Mouse (Mus musculus) T-helper 17 cell (primary cell): ENCODE results near the gene Slc44a3.

Experiments
- in situ Hi-C, 2 experiments: fragments of 300-600 bp; cut with MboI, MseI; formaldehyde crosslinking; loops; 1 replicate in 1 of 2; 2 replicates in 1 of 2; pipeline ENCODE4 v1.15.1; 2025; ENCODE audit warnings: high pct_unique_total_duplicates in 2 of 2

The Slc44a3 gene

DNA sequence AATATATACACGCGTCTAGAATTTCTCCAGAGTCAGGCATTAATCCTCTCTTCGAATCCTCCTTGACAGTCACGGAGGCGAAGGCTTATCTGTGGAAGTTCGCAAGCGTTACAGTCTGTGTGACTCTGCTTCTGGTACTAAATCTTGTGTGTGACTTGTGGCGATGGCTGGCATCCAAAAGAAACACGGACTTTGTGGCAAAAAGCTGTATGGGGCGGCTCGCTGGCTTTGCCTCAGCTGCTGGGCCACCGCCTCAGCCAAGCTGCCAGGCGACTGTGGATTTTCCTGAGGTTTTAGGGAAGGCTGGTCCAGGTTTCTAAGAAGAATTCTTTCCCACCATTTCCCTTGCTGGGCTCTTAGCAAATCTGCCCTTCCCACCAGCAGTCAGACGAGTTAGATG, 21.1 kb upstream of the Slc44a3 start:
- in situ Hi-C loops: loop anchor here (5.0 kb wide), 1 partner anchor 174 kb away; no protein-coding TSS in a partner anchor

DNA sequence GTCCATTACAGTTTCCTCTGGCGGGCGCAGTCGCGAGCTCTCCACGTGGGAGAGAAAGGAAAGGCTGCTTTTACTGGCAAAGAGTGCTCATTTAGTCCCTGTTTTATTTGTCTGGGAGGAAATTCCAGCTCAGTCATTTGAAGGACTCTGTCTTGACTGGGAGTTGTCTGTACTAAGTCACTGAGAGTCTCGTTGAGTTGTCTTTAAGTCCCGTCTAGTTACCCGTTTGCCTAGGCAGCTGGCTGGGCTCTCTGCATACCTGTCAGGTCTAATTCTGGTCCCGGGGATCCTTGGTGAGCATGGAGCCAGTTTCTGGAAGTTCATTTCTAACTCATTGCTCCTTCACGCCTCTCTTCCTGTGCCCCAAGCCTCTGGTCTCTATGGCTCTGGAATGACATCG, 20.5 kb upstream of the Slc44a3 start:
- in situ Hi-C loops: loop anchor here (5.0 kb wide), 1 partner anchor 175 kb away; no protein-coding TSS in a partner anchor

DNA sequence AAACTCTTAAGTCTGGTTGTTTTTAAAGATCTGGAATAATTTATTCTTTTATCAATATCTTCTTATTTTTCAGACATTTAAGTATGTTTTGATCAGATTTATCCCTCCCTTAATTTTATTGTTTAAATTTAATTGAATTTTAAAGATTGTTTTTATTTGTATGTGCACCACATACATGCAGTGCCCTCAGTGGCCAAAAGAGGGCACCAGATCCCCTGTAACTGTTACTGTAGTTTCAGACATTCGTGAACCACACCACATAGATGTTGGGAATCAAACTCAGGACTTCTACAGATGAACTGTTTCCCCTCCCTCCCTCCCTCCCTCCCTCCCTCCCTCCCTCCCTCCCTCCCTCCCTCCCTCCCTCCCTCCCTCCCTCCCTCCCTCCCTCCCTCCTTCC, 18.2 kb upstream of the Slc44a3 start:
- in situ Hi-C loops: loop anchor here (5.0 kb wide), 1 partner anchor 177 kb away; no protein-coding TSS in a partner anchor

DNA sequence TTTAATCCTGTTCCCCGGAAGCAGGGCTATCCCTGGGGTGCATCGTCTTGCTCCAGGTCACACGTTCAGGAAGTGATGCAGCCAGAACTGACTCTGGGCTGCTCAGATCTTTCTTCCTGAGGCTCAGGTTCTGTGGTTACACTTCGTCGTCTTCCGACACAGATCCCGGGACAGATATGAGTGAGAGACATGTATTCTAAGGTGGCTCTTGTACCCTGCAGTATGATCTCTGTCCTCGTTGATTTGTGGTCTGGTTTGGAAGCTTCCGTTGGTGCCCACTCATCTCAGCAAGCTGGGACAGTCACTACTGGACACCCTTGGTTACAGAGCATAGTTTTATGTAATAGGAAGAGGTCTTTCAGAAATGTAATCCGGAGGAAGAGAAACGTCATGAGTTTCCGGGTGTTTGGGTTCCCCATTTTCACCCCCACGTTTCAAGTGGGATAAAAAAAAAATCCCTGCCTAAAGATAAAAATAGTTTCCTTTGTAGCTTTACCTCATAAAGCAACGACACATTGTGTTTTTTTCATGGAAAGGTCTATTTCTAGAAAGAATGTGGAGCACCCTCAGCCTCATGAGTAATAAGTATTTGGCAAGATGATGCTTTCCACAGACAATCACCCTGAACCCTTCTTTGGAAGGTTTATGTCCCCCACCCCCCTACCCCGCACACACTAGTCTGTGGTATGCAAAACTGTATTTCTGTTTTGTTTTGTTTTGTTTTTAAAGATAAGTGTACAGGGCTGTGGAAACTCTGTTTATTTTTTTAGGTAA, 15.8 kb upstream of the Slc44a3 start:
- in situ Hi-C loops: loop anchor here in 1 of 2 experiments (25.0 kb wide), 1 partner anchor 564 kb away; no protein-coding TSS in a partner anchor

DNA sequence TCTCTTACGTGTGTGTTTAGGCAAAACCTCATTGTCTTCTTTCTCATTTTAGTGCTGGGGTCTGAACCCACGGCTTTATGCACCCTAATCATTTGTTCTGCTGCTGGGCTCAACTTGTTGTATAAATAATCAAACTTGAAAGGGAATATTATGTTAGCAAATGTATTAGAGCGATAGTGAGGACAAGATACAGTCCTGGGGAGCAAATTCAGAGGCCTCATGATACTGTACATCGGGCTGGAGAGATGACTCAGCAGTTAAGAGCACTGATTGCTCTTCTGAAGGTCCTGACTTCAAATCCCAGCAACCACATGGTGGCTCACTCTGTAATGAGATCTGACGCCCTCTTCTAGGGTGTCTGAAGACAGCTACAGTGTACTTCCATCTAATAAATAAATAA, 8.4 kb upstream of the Slc44a3 start:
- in situ Hi-C loops: loop anchor here in 1 of 2 experiments (25.0 kb wide), 1 partner anchor 572 kb away; no protein-coding TSS in a partner anchor

DNA sequence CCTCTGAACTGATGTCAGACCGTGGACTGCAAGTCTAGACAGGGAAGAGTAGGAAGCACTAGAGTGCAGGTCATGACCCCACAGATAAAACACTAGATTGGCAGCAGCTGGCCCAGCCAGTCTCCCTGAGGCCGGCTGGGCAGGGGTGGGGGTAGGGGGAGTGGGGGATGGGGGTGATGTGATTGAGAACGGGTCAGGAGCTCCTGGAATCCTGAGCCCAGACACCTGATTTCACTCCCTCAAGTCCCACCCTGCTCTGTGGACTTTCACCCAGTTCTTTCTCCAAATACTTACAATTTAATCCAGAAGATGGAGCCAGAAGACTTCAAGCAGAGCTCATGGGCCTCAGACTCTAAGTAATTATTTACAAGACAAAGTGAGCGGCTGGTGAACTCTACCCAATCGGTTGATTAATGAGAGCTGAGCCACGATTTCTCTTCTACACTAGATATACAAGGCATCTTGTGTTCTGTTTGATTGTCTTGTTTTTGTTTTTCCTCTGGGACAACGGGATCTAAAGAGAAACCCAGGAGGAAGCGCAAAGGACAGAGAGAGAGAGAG, 7.7 kb upstream of the Slc44a3 start:
- in situ Hi-C loops: loop anchor here in 1 of 2 experiments (10.0 to 25.0 kb wide), 2 partner anchors 225 to 572 kb away; no protein-coding TSS in a partner anchor

DNA sequence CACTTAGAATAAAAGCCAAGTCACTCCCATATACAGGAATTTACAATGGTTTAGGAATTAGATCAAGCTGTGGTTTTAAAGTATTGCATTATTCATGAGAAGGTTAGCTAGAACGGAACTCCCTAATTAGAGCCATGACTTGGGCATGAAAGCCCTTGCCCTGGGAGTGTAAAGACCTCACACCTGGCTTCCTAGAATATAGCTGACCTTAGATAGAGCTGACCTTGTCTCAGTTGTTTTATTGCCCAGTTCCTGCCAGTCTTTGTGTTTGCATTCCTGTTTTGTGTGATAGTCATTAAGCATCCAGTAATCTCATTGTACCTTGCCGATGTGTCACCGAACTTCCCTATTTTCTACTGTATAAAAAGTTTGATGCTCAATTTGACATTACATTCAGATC, 6.6 kb upstream of the Slc44a3 start:
- in situ Hi-C loops: loop anchor here in 1 of 2 experiments (10.0 to 25.0 kb wide), 2 partner anchors 226 to 573 kb away; no protein-coding TSS in a partner anchor

DNA sequence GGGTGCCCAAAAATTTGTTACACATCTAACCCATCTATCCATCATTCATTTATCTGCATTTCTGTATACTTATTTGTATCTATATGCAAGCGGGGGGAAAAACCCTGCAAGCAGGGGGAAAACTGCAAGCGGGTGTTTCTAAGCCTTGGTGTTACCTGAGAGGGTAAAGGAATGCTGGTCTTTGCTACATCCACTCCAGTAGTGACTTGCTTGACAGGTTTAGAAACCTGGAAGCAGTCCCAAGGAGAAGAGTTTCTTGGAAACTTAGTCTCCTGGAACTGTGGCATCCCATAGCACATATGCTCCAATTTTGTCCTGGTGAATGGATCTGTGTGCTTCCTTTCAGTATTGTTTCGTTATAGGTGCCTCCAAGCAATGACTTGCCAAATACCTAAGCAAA, 5.8 kb upstream of the Slc44a3 start:
- in situ Hi-C loops: loop anchor here in 1 of 2 experiments (10.0 to 25.0 kb wide), 2 partner anchors 227 to 574 kb away; no protein-coding TSS in a partner anchor

DNA sequence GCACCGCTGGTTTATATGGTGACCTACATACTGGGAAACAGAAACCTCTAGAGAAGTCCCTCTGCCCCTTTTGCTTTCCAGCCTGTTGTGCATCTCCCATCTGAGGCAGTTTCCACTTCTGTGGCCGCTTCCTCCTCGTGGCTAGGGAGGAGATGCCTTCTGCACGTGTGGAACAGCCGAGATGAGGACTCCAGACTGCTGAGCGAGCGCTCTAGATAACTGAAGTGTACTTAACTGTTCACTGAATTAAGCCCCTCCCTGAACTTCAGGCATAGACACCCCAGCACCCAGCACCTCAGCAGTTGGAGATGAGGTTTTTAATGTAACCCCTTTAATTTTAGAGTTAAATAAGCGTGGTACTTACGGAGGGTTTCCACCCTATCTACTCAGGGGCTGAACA, 4.6 kb upstream of the Slc44a3 start:
- in situ Hi-C loops: loop anchor here in 1 of 2 experiments (10.0 to 25.0 kb wide), 2 partner anchors 228 to 575 kb away; no protein-coding TSS in a partner anchor

DNA sequence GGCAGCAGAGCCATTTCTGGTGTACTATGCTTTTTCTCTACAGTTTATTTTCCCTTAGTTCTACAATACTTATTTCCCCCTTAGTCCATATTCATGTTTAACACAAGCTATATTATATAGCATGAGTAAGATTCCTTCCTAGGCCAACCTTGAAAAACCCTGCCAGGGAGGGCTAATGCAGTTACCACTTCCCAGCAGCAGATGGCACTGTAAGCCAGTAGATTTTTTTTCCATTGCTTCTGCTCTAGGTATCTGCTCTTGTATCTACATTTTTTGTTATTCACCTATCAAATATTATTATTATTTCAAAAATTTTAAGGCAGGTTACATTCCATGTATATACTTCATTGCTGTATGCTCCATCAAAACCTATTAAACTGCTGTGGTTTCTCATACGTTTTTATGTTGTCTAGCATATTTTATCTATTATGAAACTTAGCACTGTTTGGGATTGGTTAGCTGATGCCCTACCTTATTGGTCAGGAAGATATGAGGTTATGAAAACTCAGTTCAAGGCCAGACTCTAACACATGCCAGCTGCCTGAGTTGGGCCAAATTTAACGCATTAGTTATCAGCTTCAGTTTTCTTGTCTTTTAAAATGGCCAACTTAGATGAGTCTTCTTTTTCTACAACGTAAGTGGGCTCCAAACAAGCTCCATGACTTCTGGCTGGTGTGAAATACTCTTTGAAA, 3.8 kb upstream of the Slc44a3 start:
- in situ Hi-C loops: loop anchor here in 1 of 2 experiments (10.0 to 25.0 kb wide), 2 partner anchors 229 to 576 kb away; no protein-coding TSS in a partner anchor

DNA sequence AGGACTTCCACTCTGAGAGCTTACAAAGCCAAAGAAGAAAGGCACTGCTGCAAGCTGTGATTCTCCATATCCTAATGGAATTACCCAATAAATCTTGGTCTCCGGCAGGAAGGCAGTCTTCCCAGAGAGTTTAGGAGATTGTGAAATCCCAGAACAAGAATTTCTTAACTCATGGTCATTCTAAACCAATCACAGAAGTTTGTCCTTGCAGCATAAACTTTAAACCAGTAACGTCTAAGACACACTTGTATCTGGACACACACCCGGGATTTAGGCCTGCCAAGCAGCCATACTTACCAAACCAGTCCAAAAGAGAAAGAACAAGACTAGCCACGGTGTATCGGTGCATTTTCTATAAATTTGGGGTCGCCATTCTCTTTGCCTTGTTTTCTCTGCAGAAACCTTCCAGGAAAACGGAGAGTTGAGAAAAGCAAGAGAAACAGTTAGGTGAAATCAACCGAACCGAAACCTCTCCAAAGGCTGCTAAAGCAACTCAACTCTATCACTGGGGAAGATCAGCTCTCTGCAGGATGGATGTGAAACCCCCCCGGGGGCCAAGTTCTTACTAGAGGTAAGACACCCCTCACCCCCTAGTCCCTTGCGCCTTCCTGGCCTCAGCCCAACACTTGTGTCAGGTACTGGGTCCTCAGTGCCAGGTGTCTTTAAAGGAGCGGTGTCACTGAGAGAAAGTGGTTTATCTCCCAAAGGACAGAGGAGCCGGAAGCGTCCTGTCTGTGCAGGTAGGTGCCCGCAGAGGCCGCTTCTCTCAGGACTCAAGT, 645 bp downstream of the Slc44a3 start:
- in situ Hi-C loops: loop anchor here in 1 of 2 experiments (10.0 to 25.0 kb wide), 2 partner anchors 233 to 581 kb away; no protein-coding TSS in a partner anchor

DNA sequence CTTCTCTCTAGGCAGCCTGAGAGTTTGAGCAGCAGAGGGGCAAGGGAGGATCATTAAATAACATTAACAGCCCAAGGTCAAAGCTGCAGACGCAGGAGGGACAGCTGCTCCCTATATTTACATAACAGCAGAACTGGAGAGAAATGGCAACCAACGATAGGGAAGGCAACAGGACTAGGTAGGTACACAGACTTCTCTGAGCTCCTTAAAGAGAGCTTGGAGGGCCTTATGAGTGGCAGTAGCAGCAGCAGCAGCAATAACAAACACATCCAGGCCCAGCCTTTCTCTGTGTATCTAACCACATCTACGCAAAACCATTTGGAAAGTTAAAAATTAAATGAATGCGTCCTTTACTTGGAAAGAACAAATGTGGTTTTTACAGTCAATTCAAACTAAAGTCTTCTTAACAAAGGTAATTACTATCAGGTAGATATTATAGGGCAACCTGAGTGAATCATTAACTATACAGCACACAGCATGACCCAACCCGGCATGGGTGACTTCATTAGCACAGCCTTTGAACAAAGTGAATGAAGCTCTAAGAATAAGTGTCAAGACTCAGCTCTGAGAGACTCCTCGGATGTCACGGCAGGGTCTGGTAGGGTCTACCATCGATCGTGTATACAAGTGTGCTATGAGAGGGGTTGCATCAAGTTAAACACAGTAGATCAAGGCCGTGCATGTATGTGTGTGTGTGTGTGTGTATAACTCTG, 1.5 kb downstream of the Slc44a3 start:
- in situ Hi-C loops: loop anchor here in 1 of 2 experiments (10.0 to 25.0 kb wide), 2 partner anchors 234 to 582 kb away; no protein-coding TSS in a partner anchor

DNA sequence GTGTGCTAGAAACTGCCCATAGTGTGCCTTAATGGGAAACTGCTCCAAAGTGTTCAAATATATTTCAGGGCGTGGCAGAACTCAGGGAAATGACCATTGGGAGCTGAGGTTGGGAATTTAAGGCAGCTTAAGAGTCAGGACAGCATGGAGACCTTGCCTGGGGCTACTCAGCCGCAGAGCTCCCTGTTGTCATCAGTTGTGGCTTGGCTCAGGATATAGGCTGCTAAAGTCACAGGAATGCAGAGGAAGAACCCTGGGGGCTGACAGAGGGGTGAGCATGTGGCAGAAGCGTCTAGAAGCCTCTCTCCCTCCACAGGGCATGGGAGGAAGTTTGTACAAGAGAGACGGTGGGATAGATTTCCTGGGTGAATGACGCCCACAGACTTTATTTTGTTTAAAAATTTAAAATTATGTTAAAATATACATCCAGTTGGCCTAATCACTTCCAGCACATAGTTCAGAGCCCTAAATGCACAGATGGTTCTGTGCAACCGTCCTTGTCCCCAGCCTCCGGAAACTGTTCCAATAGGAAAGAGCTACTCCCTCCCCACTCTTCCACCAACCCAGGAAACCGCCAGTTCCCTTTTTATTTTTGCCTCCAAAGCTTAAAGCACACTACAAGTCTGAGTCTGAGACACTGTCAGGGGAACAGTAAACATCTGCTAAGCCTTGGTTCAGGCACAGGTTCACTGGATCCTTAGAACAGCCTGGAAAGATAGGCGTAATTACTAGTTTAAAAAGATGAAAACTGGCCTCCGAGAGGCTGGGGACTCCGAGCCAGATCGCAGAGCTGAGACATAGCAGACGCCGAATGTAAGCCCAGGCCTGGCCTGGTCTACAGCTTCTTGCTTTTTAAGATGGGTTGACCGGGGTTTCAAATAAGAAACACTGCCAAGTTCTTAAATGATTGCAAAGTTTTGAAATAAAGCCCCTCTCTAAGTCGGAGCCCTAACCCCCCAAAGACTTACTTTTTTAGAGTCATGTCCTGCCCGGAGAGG, 5.8 kb downstream of the Slc44a3 start:
- in situ Hi-C loops: loop anchor here in 1 of 2 experiments (25.0 kb wide), 1 partner anchor 586 kb away; no protein-coding TSS in a partner anchor

DNA sequence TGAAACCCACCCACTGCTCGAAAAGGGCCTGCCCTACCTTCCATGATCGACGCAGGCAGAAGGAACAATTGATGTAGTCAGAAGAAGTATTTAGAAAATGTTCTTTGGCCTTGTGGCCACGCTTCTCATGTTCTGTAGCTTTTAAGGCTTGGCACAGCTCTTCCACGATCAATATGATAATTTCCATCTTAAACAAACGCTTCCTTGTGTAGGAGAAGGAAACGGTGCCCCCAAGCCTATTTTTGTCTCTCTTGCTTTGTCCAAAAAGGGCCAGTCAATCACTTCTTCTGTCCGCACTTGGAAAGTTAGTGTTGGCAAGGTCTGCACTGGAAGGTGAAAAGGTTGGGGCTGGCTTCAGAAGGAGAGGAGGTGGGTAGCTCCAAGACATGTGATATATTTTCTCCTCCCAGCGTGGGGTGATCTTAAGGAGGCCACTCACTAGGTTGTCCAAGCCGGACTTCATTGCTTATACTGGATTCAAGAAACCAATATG, 10.5 kb downstream of the Slc44a3 start:
- in situ Hi-C loops: no loop called here

DNA sequence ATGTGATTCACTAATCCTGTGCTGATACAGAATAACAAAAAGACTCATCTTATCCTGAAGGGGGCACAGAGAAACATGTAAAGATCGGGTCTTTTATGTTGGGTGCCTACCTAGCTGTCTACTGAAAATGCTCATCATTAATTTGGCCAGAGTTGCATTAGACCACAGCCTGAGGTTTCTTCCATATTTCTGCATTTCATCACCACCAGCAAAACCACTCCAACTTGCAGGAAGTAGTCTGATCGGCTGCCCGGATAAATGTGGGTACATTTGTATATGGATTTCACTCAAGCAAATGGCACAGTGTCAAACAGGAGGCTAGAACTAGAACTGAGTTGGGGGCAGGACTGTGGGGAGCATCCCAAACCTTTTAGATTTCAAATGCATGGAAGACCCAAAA, 11.1 kb downstream of the Slc44a3 start:
- in situ Hi-C loops: no loop called here

DNA sequence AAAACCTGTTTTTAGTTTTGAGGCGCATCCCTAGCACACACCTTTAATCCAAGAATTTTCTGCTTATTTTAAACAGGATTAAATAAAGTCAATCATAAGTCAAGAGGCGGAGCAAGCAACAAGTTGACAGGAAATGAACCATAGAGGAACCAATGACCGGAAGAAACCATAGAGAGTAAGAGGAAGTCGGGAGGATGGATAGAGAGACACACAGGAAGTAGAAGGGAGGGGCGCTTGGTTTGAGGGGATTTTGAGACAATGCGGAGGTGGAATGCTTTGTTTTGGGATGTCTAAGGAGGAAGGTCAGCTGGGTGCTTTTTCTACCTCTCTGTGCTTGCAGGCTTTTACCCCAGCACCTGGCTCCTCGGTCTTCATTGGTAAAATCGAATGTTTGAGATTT, 15.2 kb downstream of the Slc44a3 start:
- in situ Hi-C loops: no loop called here

DNA sequence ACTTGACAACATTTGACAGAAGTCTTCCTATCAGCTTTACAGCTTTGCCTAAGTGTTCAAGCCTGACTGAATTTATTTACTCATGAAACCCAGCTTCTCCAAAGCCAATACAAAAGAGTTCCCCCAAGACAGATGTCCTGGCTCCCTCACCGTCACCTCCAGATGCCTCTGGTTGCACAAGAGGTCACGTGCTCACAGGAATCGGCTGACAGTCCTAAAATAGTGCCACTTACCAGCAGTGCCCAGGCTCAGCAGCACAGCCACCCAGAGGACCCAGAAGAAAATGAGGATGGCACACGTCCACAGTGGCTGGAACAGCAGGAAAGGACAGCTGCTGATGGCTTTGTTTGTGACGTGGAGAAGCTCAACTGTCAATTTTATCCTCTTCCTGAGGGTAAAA, 23.1 kb downstream of the Slc44a3 start:
- in situ Hi-C loops: no loop called here

DNA sequence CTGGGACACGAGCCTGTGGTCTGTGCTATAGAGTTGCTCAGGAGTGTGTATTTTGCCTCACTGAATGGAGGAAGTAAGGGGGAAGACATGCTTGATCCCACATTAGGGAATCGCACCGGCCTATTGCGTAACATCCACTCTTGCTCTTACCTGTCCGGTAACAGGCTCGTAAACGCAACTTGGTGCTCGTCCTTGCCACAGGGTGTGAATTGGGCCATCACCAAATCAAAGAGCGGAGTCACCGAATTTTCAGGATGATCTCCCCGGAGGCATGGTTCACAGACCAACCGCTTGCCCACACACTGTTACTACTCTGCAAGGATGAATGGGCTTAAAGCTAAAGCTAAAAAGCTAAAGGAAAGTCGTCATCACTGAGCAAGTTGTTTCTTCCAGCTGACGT, 24.5 kb downstream of the Slc44a3 start:
- in situ Hi-C loops: no loop called here

DNA sequence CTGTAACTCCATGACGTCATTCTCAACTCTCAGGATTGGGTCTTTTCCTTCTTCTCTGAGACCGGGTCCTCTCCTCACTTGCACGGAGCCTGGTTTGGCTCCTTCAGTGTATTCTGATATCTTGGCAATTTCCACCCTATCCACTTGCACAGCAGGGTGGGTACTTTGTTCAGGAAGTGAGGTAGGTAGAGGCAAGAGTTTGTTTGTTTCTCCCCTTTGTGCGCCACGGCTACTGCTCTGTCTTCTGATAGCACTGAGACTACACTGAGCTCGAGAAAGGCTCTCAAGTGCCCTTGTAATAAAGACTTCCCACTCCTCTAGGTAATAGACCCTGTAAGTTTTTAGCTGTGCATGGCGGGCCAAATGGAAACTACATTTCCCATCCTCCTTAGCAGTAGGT, 25.4 kb downstream of the Slc44a3 start:
- in situ Hi-C loops: no loop called here
